9 mouse cellular contexts compared by ENCODE assay signal in the genomic region with DNA sequence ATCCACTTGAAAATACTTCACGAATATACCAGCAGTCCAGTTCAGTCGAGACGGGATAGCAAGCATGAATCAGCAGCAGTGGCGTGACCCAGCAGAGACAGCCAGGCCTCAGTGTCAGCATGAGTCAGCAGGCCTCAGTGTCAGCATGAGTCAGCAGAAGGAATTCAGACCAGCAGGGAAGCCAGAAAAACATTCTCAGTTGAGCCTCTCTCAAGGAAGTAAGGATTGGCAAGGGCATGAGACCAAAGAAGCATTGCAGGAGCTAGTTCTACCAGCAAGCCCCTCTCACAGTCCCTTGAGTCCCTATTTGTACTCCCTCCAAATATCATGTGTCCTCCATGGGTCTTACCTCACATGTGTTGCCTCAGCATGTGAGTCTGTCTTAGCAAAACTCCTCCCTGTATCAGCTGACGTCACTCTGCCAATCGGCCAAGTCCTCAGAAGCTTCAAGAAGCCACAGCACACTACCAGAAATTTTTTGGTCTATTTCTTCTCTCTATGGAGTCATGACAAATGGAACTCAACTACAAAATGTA. TPM values are rescaled to one million over a fixed set of nuclear protein-coding genes. Genes with fewer than 3 reads are reported as not detected.
A peak's percentile ranks its signal among the peaks of the same experiment; 100 is the strongest.
DNase-seq lines count a peak whose midpoint lies in the region; ATAC-seq and TF ChIP-seq lines count a peak whose summit lies in the region.
"Had no signal": no experiment of that assay in that cellular context is flagged by ENCODE, and none has a peak within 500 bp of the region (broad histone marks: within the 10 kb centered on the region; RNA-seq: fewer than 3 reads in every experiment).

No protein-coding gene starts in this region.

- H3K9me3 ChIP-seq in lung, postnatal 0 days (ENCODE audit: low read length) = no peaks in the 10 kb centered on the region
- H3K9me3 ChIP-seq: embryonic facial prominence, embryonic 12.5 days had no signal

- no peak overlapping the region for H3K4me3 ChIP-seq in lung, postnatal 0 days (ENCODE audit: low read depth, low read length)
- H3K4me3 ChIP-seq: embryonic facial prominence, embryonic 12.5 days had no signal

- no peak overlapping the region for H3K27ac ChIP-seq in lung, postnatal 0 days (ENCODE audit: low read length)
- H3K27ac ChIP-seq: embryonic facial prominence, embryonic 12.5 days had no signal

- peak; percentile 68 for DNase-seq in lung, postnatal 0 days (ENCODE audit: low spot score)
- DNase-seq in lung, postnatal 14 days = no peak
- peak; percentile 87 for DNase-seq in adrenal gland, adult 8-10 months
- DNase-seq in kidney, postnatal 25 days = peak; percentile 50 to 78
- peak; percentile 29 to 51 for DNase-seq in spleen, postnatal 36 days (ENCODE audit: low spot score in 2 of 2)
- DNase-seq in right cerebral cortex, postnatal 14 days = no peak
- DNase-seq in gastrocnemius, adult 18-20 months (ENCODE audit: low spot score) = no peak

- H3K36me3 ChIP-seq in lung, postnatal 0 days (ENCODE audit: insufficient read depth, low read length) = no peaks in the 10 kb centered on the region
- H3K36me3 ChIP-seq: embryonic facial prominence, embryonic 12.5 days had no signal

- H3K27me3 ChIP-seq in lung, postnatal 0 days (replicated peaks; ENCODE audit: insufficient read depth, low read length) = no peaks in the 10 kb centered on the region
- H3K27me3 ChIP-seq: embryonic facial prominence, embryonic 12.5 days had no signal

- no peaks in the 10 kb centered on the region for H3K4me1 ChIP-seq in lung, postnatal 0 days (ENCODE audit: insufficient read depth, low read depth, low read length)
- H3K4me1 ChIP-seq: embryonic facial prominence, embryonic 12.5 days had no signal

- WGBS in lung, postnatal 0 days = 52% methylated on average over 6 of the region's 6 CpGs

- no peak overlapping the region for H3K9ac ChIP-seq in lung, postnatal 0 days (replicated peaks; ENCODE audit: low read depth)
- H3K9ac ChIP-seq: embryonic facial prominence, embryonic 12.5 days had no signal

- TF ChIP-seq CTCF in lung, postnatal 0 days (IDR thresholded peaks at IDR 0.05) = no peak

- peak; percentile 61 for TF ChIP-seq EP300 in lung, postnatal 0 days (IDR thresholded peaks at IDR 0.05)

- no peak overlapping the region for H3K4me2 ChIP-seq in lung, postnatal 0 days (replicated peaks; ENCODE audit: low read depth, low read length)
- H3K4me2 ChIP-seq: embryonic facial prominence, embryonic 12.5 days had no signal

- peak; percentile 63; the same call in 1 of the 2 replicates for ATAC-seq in lung, postnatal 0 days
- ATAC-seq in activated CD4-positive, CD25-positive, alpha-beta regulatory T cell, adult 4 months = no peak

RNA-seq across cellular contexts. Expression of gene Lcor, which starts 27.3 kb away (rescaled TPM):
- polyA plus RNA-seq in lung, postnatal 0 days (2015; fragmentation: Nextera tagmentation; extraction: Ambion mirVana) = 10.8 and 13.3 TPM in 2 replicates
- 10 to 100 TPM; 13.9 to 26.2 (median 19.9) TPM for total RNA-seq in adrenal gland, adult 8-10 months (2022)
- 10 to 100 TPM; 13.2 to 15.6 TPM for polyA plus RNA-seq in activated CD4-positive, CD25-positive, alpha-beta regulatory T cell, adult 4 months (2017; shearing (Covaris generic))
- 10 to 100 TPM; 13.2 to 13.8 TPM for total RNA-seq in gastrocnemius, adult 18-20 months (2021)

Comparison
In these comparisons a context has a peak if more than half of its experiments do, and no peak if none do; other contexts are left out.
1. DNase-seq: peak in lung, postnatal 0 days (single experiment), adrenal gland, adult 8-10 months (single experiment), kidney, postnatal 25 days (2 of 2) and spleen, postnatal 36 days (2 of 2); none in lung, postnatal 14 days (single experiment), right cerebral cortex, postnatal 14 days (single experiment) and gastrocnemius, adult 18-20 months (single experiment).